Mouse (Mus musculus) bone marrow, adult 2 months (tissue): Measurements from ENCODE around the gene Rnf180. TPM values are rescaled to one million over a fixed set of nuclear protein-coding genes. Genes with fewer than 3 reads are reported as not detected.

Experiments
- H3K27ac ChIP-seq: fragments of 200-500 bp; 2 replicates; pipeline ENCODE4 v1.5.1; 2012; ENCODE audit warnings: low read depth, mild to moderate bottlenecking, control low read depth, inconsistent platforms, low read length; ENCODE audit not compliant: control insufficient read depth, poor library complexity, insufficient read depth
- H3K4me1 ChIP-seq: fragments of 200-500 bp; 2 replicates; pipeline ENCODE4 v1.6.1; 2011; ENCODE audit warnings: low read length; ENCODE audit not compliant: control insufficient read depth, insufficient read depth
- H3K4me3 ChIP-seq: fragments of 200-500 bp; replicated peaks from 2 replicates; pipeline ENCODE3; 2011; ENCODE audit warnings: mild to moderate bottlenecking, low read depth, low read length, control low read depth; ENCODE audit not compliant: control insufficient read depth
- CTCF ChIP-seq: fragments of 200-500 bp; IDR thresholded peaks from 2 replicates; pipeline ENCODE4 v1.5.1; 2011; ENCODE audit warnings: low read length, control low read depth; ENCODE audit not compliant: control insufficient read depth, insufficient read depth
- POLR2A ChIP-seq: fragments of 200-500 bp; IDR thresholded peaks from 2 replicates; pipeline ENCODE4 v1.6.1; 2011; ENCODE audit warnings: low read depth, mild to moderate bottlenecking, control low read depth, low read length, borderline replicate concordance; ENCODE audit not compliant: control insufficient read depth
- WGBS: fragments of 180-500 bp; shearing (Covaris S2); methylation state at CpG from one replicate; pipeline ENCODE4 v1.1.7; 2018; 5-methylcytosine and 5-hydroxymethylcytosine counted together
- polyA plus RNA-seq: library from polyadenylated mRNA; stranded (reverse); fragments of >200 nt; gene quantifications from 2 replicates; pipeline ENCODE4 v1.2.4, GENCODE M21; 2011; ENCODE audit warnings: low replicate concordance; ENCODE audit not compliant: missing spikeins, insufficient read depth, insufficient read length

The Rnf180 gene
- polyA plus RNA-seq, 1 experiment = 5.2 TPM

GRCm38 (mm10) chr13:105270394-105271094 is 24.1 kb downstream of the Rnf180 start:
- Histone ChIP-seq H3K4me1 (no peaks in the 10 kb centered on the region), H3K27ac (no peak overlapping the region), H3K4me3 (no peak overlapping the region)
- 85% methylated on average over 8 of the region's 8 CpGs for WGBS
- no peak for TF ChIP-seq CTCF
- TF ChIP-seq POLR2A = no peak

GRCm38 (mm10) chr13:105267464-105267863 is 27.2 kb downstream of the Rnf180 start:
- WGBS = 72% methylated on average over 6 of the region's 6 CpGs
- no peak for TF ChIP-seq POLR2A
- TF ChIP-seq CTCF = no peak
- H3K4me3 ChIP-seq = no peak overlapping the region
- H3K27ac ChIP-seq = no peak overlapping the region
- no peaks in the 10 kb centered on the region for H3K4me1 ChIP-seq

- no peak overlapping the region for H3K4me3 ChIP-seq
- TF ChIP-seq POLR2A (no peak), CTCF (no peak)
- WGBS = 4% methylated on average over 3 of the region's 3 CpGs
- no peaks in the 10 kb centered on the region for H3K4me1 ChIP-seq
- H3K27ac ChIP-seq = no peak overlapping the region
Observed at GRCm38 (mm10) chr13:105266746-105267145, 27.9 kb downstream of the Rnf180 start.

- no peak overlapping the region for H3K4me3 ChIP-seq
- H3K27ac ChIP-seq = no peak overlapping the region
- no peak for TF ChIP-seq CTCF
- no peak for TF ChIP-seq POLR2A
- H3K4me1 ChIP-seq = no peaks in the 10 kb centered on the region
- WGBS = 68% methylated on average over 4 of the region's 4 CpGs
Observed at GRCm38 (mm10) chr13:105256757-105257433, 37.7 kb downstream of the Rnf180 start.

GRCm38 (mm10) chr13:105250767-105251166 is 43.8 kb downstream of the Rnf180 start:
- no peak for TF ChIP-seq CTCF
- no peak for TF ChIP-seq POLR2A
- WGBS = 78% methylated on average over 4 of the region's 4 CpGs
- Histone ChIP-seq H3K4me1 (no peaks in the 10 kb centered on the region), H3K4me3 (no peak overlapping the region), H3K27ac (no peak overlapping the region)

GRCm38 (mm10) chr13:105250264-105250663 is 44.4 kb downstream of the Rnf180 start:
- 79% methylated on average over 9 of the region's 9 CpGs for WGBS
- H3K4me1 ChIP-seq = no peaks in the 10 kb centered on the region
- no peak overlapping the region for H3K4me3 ChIP-seq
- TF ChIP-seq CTCF (no peak), POLR2A (no peak)
- H3K27ac ChIP-seq = no peak overlapping the region

- no peaks in the 10 kb centered on the region for H3K4me1 ChIP-seq
- H3K27ac ChIP-seq = no peak overlapping the region
- 89% methylated on average over 14 of the region's 14 CpGs for WGBS
- no peak overlapping the region for H3K4me3 ChIP-seq
- TF ChIP-seq POLR2A (no peak), CTCF (no peak)
Observed at GRCm38 (mm10) chr13:105249599-105249998, 45.0 kb downstream of the Rnf180 start.

GRCm38 (mm10) chr13:105247691-105248090 is 46.9 kb downstream of the Rnf180 start:
- WGBS = 84% methylated on average over 6 of the region's 6 CpGs
- Histone ChIP-seq H3K4me1 (no peaks in the 10 kb centered on the region), H3K4me3 (no peak overlapping the region), H3K27ac (no peak overlapping the region)
- TF ChIP-seq POLR2A = no peak
- TF ChIP-seq CTCF = no peak
